ENCODE assay signal across 24 mouse cellular contexts in genomic region chr17:79602381-79602780, GRCm38 (mm10).
"Had no signal": no experiment of that assay in that cellular context is flagged by ENCODE, and none has a peak within 500 bp of the region (broad histone marks: within the 10 kb centered on the region; RNA-seq: fewer than 3 reads in every experiment).

No protein-coding gene starts in this region.

- H3K9ac ChIP-seq: heart, embryonic 13.5 days; heart, embryonic 15.5 days; hindbrain, embryonic 12.5 days; hindbrain, embryonic 14.5 days; limb, embryonic 12.5 days had no signal

- H3K9me3 ChIP-seq: heart, embryonic 13.5 days; heart, embryonic 15.5 days; hindbrain, embryonic 10.5 days; hindbrain, embryonic 12.5 days; limb, embryonic 12.5 days had no signal

- H3K4me1 ChIP-seq: hindbrain, embryonic 10.5 days; limb, embryonic 12.5 days had no signal

- DNase-seq: gastrocnemius, adult 2 months; gastrocnemius, postnatal 10 days; gastrocnemius, postnatal 25 days; heart, adult 18-20 months; heart, postnatal 10 days; heart, postnatal 4 days; kidney, adult 18-20 months; kidney, adult 8-10 months; kidney, postnatal 10 days; kidney, postnatal 25 days; kidney, postnatal 4 days; liver had no signal

- H3K36me3 ChIP-seq: heart, embryonic 13.5 days; heart, embryonic 15.5 days; hindbrain, embryonic 10.5 days; hindbrain, embryonic 12.5 days; limb, embryonic 12.5 days had no signal

- ATAC-seq: inflammation-experienced regulatory T-cells, adult 6 months; intestine, embryonic 16.5 days had no signal

- H3K27me3 ChIP-seq: heart, embryonic 13.5 days; heart, embryonic 15.5 days; hindbrain, embryonic 12.5 days; limb, embryonic 12.5 days had no signal

- H3K4me3 ChIP-seq: gastrocnemius, adult 2 months; heart, embryonic 13.5 days; heart, embryonic 15.5 days; hindbrain, embryonic 10.5 days; hindbrain, embryonic 12.5 days; layer of hippocampus, adult 2 months; left cerebral cortex, adult 2 months; limb, embryonic 12.5 days had no signal

- H3K27ac ChIP-seq: gastrocnemius, adult 2 months; heart, embryonic 13.5 days; heart, embryonic 15.5 days; hindbrain, embryonic 10.5 days; hindbrain, embryonic 12.5 days; hindbrain, embryonic 14.5 days; layer of hippocampus, adult 2 months; left cerebral cortex, adult 2 months; limb, embryonic 12.5 days had no signal

- H3K4me2 ChIP-seq: heart, embryonic 11.5 days; heart, embryonic 13.5 days; heart, embryonic 15.5 days; hindbrain, embryonic 12.5 days; hindbrain, embryonic 14.5 days; limb, embryonic 12.5 days; liver, embryonic 11.5 days had no signal
